Mouse (Mus musculus): ENCODE measurements at regions not wholly inside any gene's neighbourhood (a gene's known extent, or its start where the extent isn't known, plus 50 kb on each side); places are given as distances from the start of the nearest gene placed in this dataset.

DNA sequence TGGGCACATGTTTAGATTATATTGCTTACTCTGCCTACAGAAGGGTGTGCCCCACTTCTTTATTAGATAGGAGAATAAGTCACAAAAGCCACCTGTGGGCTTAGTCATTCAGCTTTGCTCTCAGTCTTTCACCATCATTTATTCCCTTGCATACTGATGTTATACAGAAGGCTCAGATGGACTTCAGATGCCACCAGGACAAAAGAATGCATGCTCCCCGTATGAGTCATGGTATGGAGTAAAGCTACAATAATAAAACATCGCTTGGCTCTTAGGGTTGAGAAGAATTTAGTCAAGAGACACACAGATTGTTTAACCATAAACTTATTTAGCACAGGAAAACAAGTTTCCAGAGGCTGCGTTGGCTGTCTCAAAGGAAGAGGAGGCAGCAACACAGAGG lies 1473.5 kb downstream of the Slc22a22 start:
- no peak for TF ChIP-seq CTCF (IDR thresholded peaks at IDR 0.05; ENCODE audit: control insufficient read depth, insufficient read depth, insufficient replicate concordance, low read depth, low read length)
- no peak for TF ChIP-seq POLR2A (IDR thresholded peaks at IDR 0.05; ENCODE audit: control insufficient read depth, low read depth, low read length)

Data from testis, adult 2 months (tissue).